Mouse (Mus musculus) lung, embryonic 14.5 days (tissue): ENCODE measurements around the gene Mpp6. TPM values are rescaled to one million over a fixed set of nuclear protein-coding genes. Genes with fewer than 3 reads are reported as not detected.

Experiments used
- ATAC-seq: fragments of 200-750 bp; cut with Nextera tagmentation; 2 replicates; pipeline ENCODE4 v1.8.0; 2017; ENCODE audit warnings: mild to moderate bottlenecking, moderate TSS enrichment, moderate library complexity; ENCODE audit not compliant: insufficient read depth
- DNase-seq: peaks from one replicate; pipeline ENCODE4 v3.0.0-alpha.2; 2015
- H3K27ac ChIP-seq: fragments of 300-500 bp; sonication (generic); 2 replicates; pipeline ENCODE4 v1.5.1; 2014; ENCODE audit warnings: low read depth, mild to moderate bottlenecking, moderate library complexity
- H3K27me3 ChIP-seq: fragments of 300-500 bp; sonication (generic); 2 replicates; pipeline ENCODE4 v1.6.1; 2014; ENCODE audit warnings: low read length, control low read depth; ENCODE audit not compliant: insufficient read depth
- H3K36me3 ChIP-seq: fragments of 300-500 bp; sonication (generic); 2 replicates; pipeline ENCODE4 v1.6.1; 2014; ENCODE audit warnings: control low read depth; ENCODE audit not compliant: insufficient read depth
- H3K4me1 ChIP-seq: fragments of 300-500 bp; sonication (generic); 2 replicates; pipeline ENCODE4 v1.6.1; 2014; ENCODE audit warnings: antibody characterized with exemption, control low read depth; ENCODE audit not compliant: insufficient read depth
- H3K4me2 ChIP-seq: fragments of 300-500 bp; sonication (generic); 2 replicates; pipeline ENCODE4 v1.6.1; 2014; ENCODE audit warnings: mild to moderate bottlenecking
- H3K4me3 ChIP-seq: fragments of 300-500 bp; sonication (generic); 2 replicates; pipeline ENCODE4 v1.5.1; 2014; ENCODE audit warnings: low read depth, low read length
- H3K9ac ChIP-seq: fragments of 300-500 bp; sonication (generic); 2 replicates; pipeline ENCODE4 v1.6.1; 2014
- H3K9me3 ChIP-seq: fragments of 300-500 bp; sonication (generic); 2 replicates; pipeline ENCODE4 v1.6.1; 2016; ENCODE audit warnings: low read depth, low read length, control low read depth
- CTCF ChIP-seq: IDR thresholded peaks from 2 replicates; pipeline ENCODE4 v1.5.1; 2016; ENCODE audit warnings: antibody characterized with exemption, low read depth
- WGBS: fragments of 180-500 bp; shearing (Covaris S2); extraction: QIAGEN DNeasy Blood & Tissue Kit; methylation state at CpG from one replicate; pipeline ENCODE4 v1.1.7; 2014; 5-methylcytosine and 5-hydroxymethylcytosine counted together
- polyA plus RNA-seq: library from polyadenylated mRNA; unstranded; fragments of >200 nt; fragmentation: Nextera tagmentation; extraction: Ambion mirVana; gene quantifications from 2 replicates; pipeline ENCODE4 v1.2.1, GENCODE M21; 2014

The Mpp6 gene
- polyA plus RNA-seq, 1 experiment from 2014 or later, result 77.2 TPM

GRCm38 (mm10) chr6:50244126-50244525, 134.1 kb downstream of the Mpp6 start:
- DNase-seq (no peak), ATAC-seq (no peak)
- WGBS, result 67% methylated on average over 4 of the region's 4 CpGs
- no peak for TF ChIP-seq CTCF
- Histone ChIP-seq H3K4me1 (no peaks in the 10 kb centered on the region), H3K36me3 (no peaks in the 10 kb centered on the region), H3K4me3 (no peak overlapping the region), H3K9me3 (no peaks in the 10 kb centered on the region), H3K9ac (no peak overlapping the region), H3K27ac (no peak overlapping the region), H3K27me3 (no peaks in the 10 kb centered on the region), H3K4me2 (no peak overlapping the region)

DNA sequence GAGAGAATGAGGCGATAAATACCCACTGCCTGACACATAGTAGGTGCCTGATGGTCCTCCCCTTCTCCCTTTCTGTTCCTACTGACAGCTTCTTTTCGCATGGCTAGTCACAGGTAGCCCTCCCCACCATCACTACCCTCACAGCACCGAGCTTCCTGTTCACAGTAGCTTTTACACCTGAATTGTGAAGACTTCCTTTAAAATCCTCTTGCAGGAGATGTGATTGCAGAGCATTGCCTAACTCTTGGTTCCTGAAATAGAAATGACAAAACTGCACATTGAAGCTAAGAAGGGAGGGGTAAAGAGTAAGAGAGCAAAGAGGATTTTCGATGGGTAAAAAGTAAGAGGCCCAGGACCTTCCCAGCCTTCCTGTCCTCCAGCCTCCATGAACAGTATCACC, 134.9 kb downstream of the Mpp6 start:
- WGBS, result 72% methylated on average over 4 of the region's 4 CpGs
- Histone ChIP-seq H3K4me2 (no peak overlapping the region), H3K9ac (no peak overlapping the region), H3K27ac (no peak overlapping the region), H3K9me3 (no peaks in the 10 kb centered on the region), H3K4me1 (no peaks in the 10 kb centered on the region), H3K27me3 (no peaks in the 10 kb centered on the region), H3K4me3 (no peak overlapping the region), H3K36me3 (no peaks in the 10 kb centered on the region)
- no peak for DNase-seq
- ATAC-seq, result no peak
- no peak for TF ChIP-seq CTCF

GRCm38 (mm10) chr6:50247356-50247755, 137.3 kb downstream of the Mpp6 start:
- Histone ChIP-seq H3K4me1 (peaks cover 1% of the 10 kb centered on the region; the same call in 1 of the 2 replicates), H3K27me3 (no peaks in the 10 kb centered on the region), H3K4me3 (no peak overlapping the region), H3K4me2 (no peak overlapping the region), H3K36me3 (no peaks in the 10 kb centered on the region), H3K9me3 (no peaks in the 10 kb centered on the region), H3K9ac (no peak overlapping the region), H3K27ac (no peak overlapping the region)
- no peak for TF ChIP-seq CTCF
- WGBS, result 61% methylated on average over 2 of the region's 2 CpGs
- ATAC-seq, result no peak
- no peak for DNase-seq

DNA sequence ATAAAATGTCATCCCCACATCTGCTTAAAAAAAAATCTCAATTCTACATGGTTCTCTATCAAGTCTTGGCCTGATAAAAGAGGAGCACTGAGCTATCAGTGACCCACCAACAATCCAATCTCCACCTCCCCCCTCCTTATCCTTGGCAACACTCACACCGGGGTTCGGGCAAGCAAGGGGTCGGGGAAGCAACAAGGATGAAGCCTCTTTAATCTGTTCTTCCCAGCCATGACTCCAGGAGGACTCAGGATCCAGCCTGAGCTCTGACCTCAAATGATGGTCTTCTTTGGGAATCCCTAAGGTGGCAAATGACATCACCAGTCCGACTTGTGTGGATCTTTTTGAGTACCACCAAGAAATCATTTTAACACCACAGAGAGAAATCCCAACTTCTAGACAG, 137.8 kb downstream of the Mpp6 start:
- H3K27ac ChIP-seq, result no peak overlapping the region
- no peak overlapping the region for H3K4me2 ChIP-seq
- 83% methylated on average over 4 of the region's 4 CpGs for WGBS
- H3K4me3 ChIP-seq, result no peak overlapping the region
- no peak overlapping the region for H3K9ac ChIP-seq
- H3K9me3 ChIP-seq, result no peaks in the 10 kb centered on the region
- no peak for DNase-seq
- H3K27me3 ChIP-seq, result no peaks in the 10 kb centered on the region
- ATAC-seq, result no peak
- H3K4me1 ChIP-seq, result peaks cover 5% of the 10 kb centered on the region; the same call in 1 of the 2 replicates
- TF ChIP-seq CTCF, result no peak
- no peaks in the 10 kb centered on the region for H3K36me3 ChIP-seq

Other genes with a start within 250 kb of the Mpp6 start
- 43.3 and 45.8 TPM in 2 replicates for gene Gsdme, start 153.6 kb downstream of the Mpp6 start, polyA plus RNA-seq